Mouse (Mus musculus) midbrain, postnatal 0 days (tissue): ENCODE results near the gene Pak1ip1. TPM values are rescaled to one million over a fixed set of nuclear protein-coding genes. Genes with fewer than 3 reads are reported as not detected.

Experiments used
- ATAC-seq: fragments of 200-750 bp; cut with Nextera tagmentation; 2 replicates; pipeline ENCODE4 v1.8.0; 2017; ENCODE audit warnings: moderate number of reproducible peaks, mild to moderate bottlenecking, moderate TSS enrichment, moderate library complexity; ENCODE audit not compliant: low FRiP score
- DNase-seq: peaks from one replicate; pipeline ENCODE4 v3.0.0-alpha.2; 2015; ENCODE audit warnings: low spot score
- H3K27ac ChIP-seq: fragments of 300-500 bp; sonication (generic); 2 replicates; pipeline ENCODE4 v1.5.1; 2014; ENCODE audit warnings: low read depth, mild to moderate bottlenecking, low read length, mixed read lengths
- H3K27me3 ChIP-seq: fragments of 300-500 bp; sonication (generic); 2 replicates; pipeline ENCODE4 v1.6.1; 2014; ENCODE audit warnings: low read length, control low read depth, mixed read lengths; ENCODE audit not compliant: insufficient read depth
- H3K36me3 ChIP-seq: fragments of 300-500 bp; sonication (generic); 2 replicates; pipeline ENCODE4 v1.6.1; 2014; ENCODE audit warnings: low read length, control low read depth, mixed read lengths; ENCODE audit not compliant: insufficient read depth
- H3K4me1 ChIP-seq: fragments of 300-500 bp; sonication (generic); 2 replicates; pipeline ENCODE4 v1.6.1; 2014; ENCODE audit warnings: mild to moderate bottlenecking, control low read depth, antibody characterized with exemption, low read length, mixed read lengths; ENCODE audit not compliant: insufficient read depth
- H3K4me2 ChIP-seq: fragments of 300-500 bp; sonication (generic); 2 replicates; pipeline ENCODE4 v1.6.1; 2014; ENCODE audit warnings: low read depth, mild to moderate bottlenecking, low read length, mixed read lengths; ENCODE audit not compliant: poor library complexity, severe bottlenecking
- H3K4me3 ChIP-seq: fragments of 300-500 bp; sonication (generic); 2 replicates; pipeline ENCODE4 v1.5.1; 2014; ENCODE audit warnings: low read depth, mild to moderate bottlenecking, low read length, moderate library complexity
- H3K9ac ChIP-seq: fragments of 300-500 bp; sonication (generic); replicated peaks from 2 replicates; pipeline ENCODE4 v1.6.1; 2014; ENCODE audit warnings: mild to moderate bottlenecking, low read length, moderate library complexity, mixed read lengths; ENCODE audit not compliant: poor library complexity, severe bottlenecking
- H3K9me3 ChIP-seq: fragments of 300-500 bp; sonication (generic); 2 replicates; pipeline ENCODE4 v1.6.1; 2016; ENCODE audit warnings: low read length, control low read depth
- CTCF ChIP-seq: IDR thresholded peaks from 2 replicates; pipeline ENCODE4 v1.5.1; 2016; ENCODE audit warnings: antibody characterized with exemption, mild to moderate bottlenecking
- WGBS: fragments of 180-500 bp; shearing (Covaris S2); extraction: QIAGEN DNeasy Blood & Tissue Kit; methylation state at CpG from one replicate; pipeline ENCODE4 v1.1.7; 2014; 5-methylcytosine and 5-hydroxymethylcytosine counted together
- polyA plus RNA-seq: library from polyadenylated mRNA; unstranded; fragments of >200 nt; fragmentation: Nextera tagmentation; extraction: Ambion mirVana; gene quantifications from 2 replicates; pipeline ENCODE4 v1.2.1, GENCODE M21; 2015
- total RNA-seq: library from RNA; depleted of rRNA; stranded (reverse); fragments of >200 nt; gene quantifications from 2 replicates; pipeline ENCODE4 v1.2.3, GENCODE M21; 2014

The Pak1ip1 gene
- total and polyA plus RNA-seq, 2 experiments from 2014 or later, result 32.9 to 42.6 TPM

DNA sequence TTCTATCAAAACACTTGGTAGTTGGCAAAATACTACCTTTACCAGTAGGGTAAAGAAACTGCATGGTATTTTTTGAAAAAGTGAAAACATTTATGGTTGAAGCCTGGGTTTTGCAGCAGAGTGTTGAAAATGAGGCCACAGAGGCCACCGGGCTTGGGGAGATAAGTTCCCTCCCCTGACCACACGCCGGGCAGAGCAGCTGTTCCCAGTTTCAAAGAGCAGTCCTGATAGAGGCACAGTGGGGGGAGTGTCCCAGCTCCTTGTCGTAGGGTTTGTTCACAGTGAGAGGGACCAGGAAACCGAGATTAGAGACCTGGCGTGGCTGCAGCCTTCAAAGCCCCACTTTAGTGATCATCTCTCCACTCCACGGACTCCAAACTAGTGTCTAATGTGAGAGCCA lies 19.7 kb downstream of the Pak1ip1 start:
- H3K9me3 ChIP-seq, result no peaks in the 10 kb centered on the region
- ATAC-seq (no peak), DNase-seq (no peak)
- no peak overlapping the region for H3K27ac ChIP-seq
- whole genome bisulfite sequencing, result 63% methylated on average over 7 of the region's 7 CpGs
- no peak overlapping the region for H3K9ac ChIP-seq
- no peak for TF ChIP-seq CTCF
- no peak overlapping the region for H3K4me2 ChIP-seq
- peaks cover 5% of the 10 kb centered on the region; the same call in 1 of the 2 replicates for H3K4me1 ChIP-seq
- no peak overlapping the region for H3K4me3 ChIP-seq
- 0 out of 2 replicates have a peak, but pooled peaks cover 6% of the 10 kb centered on the region for H3K36me3 ChIP-seq
- H3K27me3 ChIP-seq, result no peaks in the 10 kb centered on the region

GRCm38 (mm10) chr13:41021607-41022006 lies 20.8 kb downstream of the Pak1ip1 start:
- H3K4me2 ChIP-seq, result no peak overlapping the region
- H3K27me3 ChIP-seq, result no peaks in the 10 kb centered on the region
- TF ChIP-seq CTCF, result no peak
- DNase-seq (no peak), ATAC-seq (no peak)
- H3K27ac ChIP-seq, result no peak overlapping the region
- H3K36me3 ChIP-seq, result 0 out of 2 replicates have a peak, but pooled peaks cover 6% of the 10 kb centered on the region
- H3K9me3 ChIP-seq, result no peaks in the 10 kb centered on the region
- no peak overlapping the region for H3K4me3 ChIP-seq
- H3K4me1 ChIP-seq, result peaks cover 4% of the 10 kb centered on the region; the same call in 1 of the 2 replicates
- no peak overlapping the region for H3K9ac ChIP-seq
- 84% methylated on average over 6 of the region's 6 CpGs for WGBS

DNA sequence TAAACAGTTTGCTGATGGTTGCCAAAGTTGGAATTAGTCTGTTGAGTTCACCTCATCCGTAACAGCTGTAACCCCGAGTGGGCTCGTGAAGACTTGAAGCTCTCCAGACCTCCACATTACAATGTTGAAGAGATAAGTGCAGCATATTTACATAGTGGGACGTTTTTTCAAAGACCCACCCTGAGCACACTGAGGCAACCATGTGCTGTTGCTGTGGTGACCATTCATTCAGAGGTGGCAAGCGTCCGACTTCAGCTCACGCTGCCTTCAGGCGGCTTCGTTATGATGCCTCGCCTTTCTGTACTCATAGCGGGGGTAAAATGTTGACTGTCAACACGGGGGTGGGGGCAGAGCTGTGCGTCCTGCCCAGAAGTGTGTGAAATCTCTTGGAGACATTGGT lies 21.3 kb downstream of the Pak1ip1 start:
- Histone ChIP-seq H3K36me3 (0 out of 2 replicates have a peak, but pooled peaks cover 6% of the 10 kb centered on the region), H3K4me3 (no peak overlapping the region), H3K4me1 (peaks cover 1% of the 10 kb centered on the region; the same call in 1 of the 2 replicates), H3K4me2 (no peak overlapping the region), H3K9me3 (no peaks in the 10 kb centered on the region), H3K9ac (no peak overlapping the region), H3K27ac (no peak overlapping the region), H3K27me3 (no peaks in the 10 kb centered on the region)
- 91% methylated on average over 13 of the region's 13 CpGs for WGBS
- ATAC-seq (no peak), DNase-seq (no peak)
- TF ChIP-seq CTCF, result no peak

DNA sequence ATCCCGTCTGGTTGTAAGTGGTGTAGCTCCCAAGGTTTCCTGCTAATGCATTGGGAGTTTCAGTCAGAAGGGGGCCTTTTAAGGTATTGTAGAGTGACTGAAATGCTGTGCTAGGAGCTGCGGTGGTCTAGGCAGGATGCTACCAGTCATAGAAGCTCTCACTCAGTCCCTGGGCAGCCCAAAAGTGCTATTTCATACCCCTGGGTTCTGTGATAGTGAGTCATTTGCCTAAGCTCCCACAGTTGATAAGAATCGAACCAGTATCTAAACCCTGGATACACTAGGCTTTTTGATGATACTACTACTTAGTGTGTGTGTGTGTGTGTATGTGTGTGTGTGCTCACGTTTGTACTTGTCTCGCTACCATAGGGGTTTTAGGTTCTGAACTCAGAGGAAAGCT lies 29.3 kb downstream of the Pak1ip1 start:
- Histone ChIP-seq H3K27me3 (no peaks in the 10 kb centered on the region), H3K9me3 (no peaks in the 10 kb centered on the region), H3K9ac (no peak overlapping the region), H3K4me2 (no peak overlapping the region), H3K36me3 (no peaks in the 10 kb centered on the region), H3K27ac (no peak overlapping the region), H3K4me3 (no peak overlapping the region), H3K4me1 (no peaks in the 10 kb centered on the region)
- 81% methylated on average over 5 of the region's 5 CpGs for WGBS
- no peak for TF ChIP-seq CTCF
- DNase-seq (no peak), ATAC-seq (no peak)

DNA sequence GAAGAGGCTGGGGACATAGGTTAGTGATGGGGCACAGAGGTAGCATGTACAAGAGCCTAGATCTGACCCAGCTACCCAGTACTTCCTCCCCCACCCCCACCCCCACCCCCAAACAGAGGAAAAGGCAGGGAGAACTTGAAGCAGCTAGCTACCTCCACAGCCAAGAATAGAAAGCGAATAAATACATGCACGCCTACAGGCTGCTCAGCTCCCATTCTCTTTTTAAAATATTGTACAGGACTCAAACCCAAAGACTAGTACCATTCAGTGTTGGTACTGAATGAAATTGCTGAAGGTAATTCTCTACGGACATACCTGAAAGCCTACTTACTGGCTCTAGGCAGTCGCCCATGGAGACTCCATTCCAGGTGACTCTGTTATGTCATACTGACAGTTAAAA lies 41.7 kb downstream of the Pak1ip1 start:
- ATAC-seq (no peak), DNase-seq (no peak)
- Histone ChIP-seq H3K9me3 (no peaks in the 10 kb centered on the region), H3K4me3 (no peak overlapping the region), H3K4me2 (no peak overlapping the region), H3K36me3 (no peaks in the 10 kb centered on the region), H3K27me3 (no peaks in the 10 kb centered on the region), H3K4me1 (no peaks in the 10 kb centered on the region), H3K9ac (no peak overlapping the region), H3K27ac (no peak overlapping the region)
- no peak for TF ChIP-seq CTCF
- WGBS, result 91% methylated on average over 4 of the region's 4 CpGs

- no peak for TF ChIP-seq CTCF
- DNase-seq, result no peak
- Histone ChIP-seq H3K27me3 (no peaks in the 10 kb centered on the region), H3K27ac (no peak overlapping the region), H3K9me3 (no peaks in the 10 kb centered on the region), H3K4me1 (no peaks in the 10 kb centered on the region), H3K4me2 (no peak overlapping the region), H3K9ac (no peak overlapping the region), H3K4me3 (no peak overlapping the region), H3K36me3 (no peaks in the 10 kb centered on the region)
- WGBS, result 89% methylated on average over 8 of the region's 8 CpGs
- ATAC-seq, result no peak
Measured at GRCm38 (mm10) chr13:41045901-41046300, 45.1 kb downstream of the Pak1ip1 start.
